Mouse (Mus musculus): Measurements from ENCODE around the gene Setd7. TPM values are rescaled to one million over a fixed set of nuclear protein-coding genes. Genes with fewer than 3 reads are reported as not detected.
"Not testable (repeated sequence)": the region's sequence is repeated elsewhere in the genome, so short reads cannot be mapped to it uniquely, and the experiment has no call there.

Setd7 gene
- 100 to 1,000 TPM; 108 to 152 (median 132) TPM for total RNA-seq (2022)

GRCm38 (mm10) chr3:51560511-51561108 is at the start of gene Setd7:
TSS of gene Setd7 (minus strand) at chr3:51560879.
- peak; percentile 76 to 77 for DNase-seq (ENCODE audit: low spot score in 2 of 2)

- no peak for DNase-seq (ENCODE audit: low spot score in 2 of 2)
Measured at GRCm38 (mm10) chr3:51604489-51604888, 43.8 kb upstream of the Setd7 start.

GRCm38 (mm10) chr3:51603705-51604291 is 43.1 kb upstream of the Setd7 start:
- DNase-seq (ENCODE audit: low spot score in 2 of 2): peak; percentile 71 to 85

GRCm38 (mm10) chr3:51601461-51601860 is 40.8 kb upstream of the Setd7 start:
- no peak for DNase-seq (ENCODE audit: low spot score in 2 of 2)

- DNase-seq (ENCODE audit: low spot score in 2 of 2): no peak
Measured at GRCm38 (mm10) chr3:51600728-51601127, 40.0 kb upstream of the Setd7 start.

- no peak for DNase-seq (ENCODE audit: low spot score in 2 of 2)
Measured at GRCm38 (mm10) chr3:51599057-51599630, 38.5 kb upstream of the Setd7 start.

- no peak for DNase-seq (ENCODE audit: low spot score in 2 of 2)
Measured at GRCm38 (mm10) chr3:51596538-51596937, 35.9 kb upstream of the Setd7 start.

- no peak for DNase-seq (ENCODE audit: low spot score in 2 of 2)
Measured at GRCm38 (mm10) chr3:51593506-51593905, 32.8 kb upstream of the Setd7 start.

GRCm38 (mm10) chr3:51591591-51591990 is 30.9 kb upstream of the Setd7 start:
- DNase-seq (ENCODE audit: low spot score in 2 of 2): no peak

- DNase-seq (ENCODE audit: low spot score in 2 of 2): no peak
Measured at GRCm38 (mm10) chr3:51590207-51590892, 29.7 kb upstream of the Setd7 start.

GRCm38 (mm10) chr3:51587697-51588262 is 27.1 kb upstream of the Setd7 start:
- DNase-seq (ENCODE audit: low spot score in 2 of 2): no peak

GRCm38 (mm10) chr3:51583574-51584391 is 23.1 kb upstream of the Setd7 start:
- peak; percentile 62 to 89 for DNase-seq (ENCODE audit: low spot score in 2 of 2)

- not testable (repeated sequence) for DNase-seq (ENCODE audit: low spot score in 2 of 2)
Measured at GRCm38 (mm10) chr3:51579243-51579642, 18.6 kb upstream of the Setd7 start.

GRCm38 (mm10) chr3:51577816-51578749 is 17.4 kb upstream of the Setd7 start:
- DNase-seq (ENCODE audit: low spot score in 2 of 2): no peak

GRCm38 (mm10) chr3:51577359-51577758 is 16.7 kb upstream of the Setd7 start:
- no peak for DNase-seq (ENCODE audit: low spot score in 2 of 2)

- DNase-seq (ENCODE audit: low spot score in 2 of 2): no peak
Measured at GRCm38 (mm10) chr3:51573915-51574314, 13.2 kb upstream of the Setd7 start.

GRCm38 (mm10) chr3:51570200-51570599 is 9.5 kb upstream of the Setd7 start:
- DNase-seq (ENCODE audit: low spot score in 2 of 2): no peak

- no peak for DNase-seq (ENCODE audit: low spot score in 2 of 2)
Measured at GRCm38 (mm10) chr3:51561993-51562385, 1.3 kb upstream of the Setd7 start.

- peak; percentile 34 to 47 for DNase-seq (ENCODE audit: low spot score in 2 of 2)
Measured at GRCm38 (mm10) chr3:51561109-51561992, 672 bp upstream of the Setd7 start.

All from layer of hippocampus, adult 8-10 months (tissue).